Mouse (Mus musculus) forebrain, embryonic 11.5 days (tissue): ENCODE results near the gene Tulp2. TPM values are rescaled to one million over a fixed set of nuclear protein-coding genes. Genes with fewer than 3 reads are reported as not detected.
A peak's percentile ranks its signal among the peaks of the same experiment; 100 is the strongest.

Experiments
- ATAC-seq: fragments of 200-750 bp; cut with Nextera tagmentation; replicated peaks from 2 replicates; pipeline ENCODE4 v1.8.0; 2017; ENCODE audit warnings: moderate TSS enrichment; ENCODE audit not compliant: low FRiP score
- DNase-seq: peaks from one replicate; pipeline ENCODE4 v3.0.0-alpha.2; 2017; ENCODE audit warnings: low spot score
- H3K27ac ChIP-seq: fragments of 300-500 bp; sonication (generic); 2 replicates; pipeline ENCODE4 v1.5.1; 2014; ENCODE audit warnings: low read depth, low read length
- H3K27me3 ChIP-seq: fragments of 300-500 bp; sonication (generic); 2 replicates; pipeline ENCODE4 v1.6.1; 2014; ENCODE audit warnings: mild to moderate bottlenecking, low read length, mixed read lengths; ENCODE audit not compliant: control insufficient read depth, insufficient read depth
- H3K36me3 ChIP-seq: fragments of 300-500 bp; sonication (generic); 2 replicates; pipeline ENCODE4 v1.6.1; 2014; ENCODE audit warnings: mild to moderate bottlenecking, low read length, moderate library complexity, mixed read lengths; ENCODE audit not compliant: control insufficient read depth, insufficient read depth
- H3K4me1 ChIP-seq: fragments of 300-500 bp; sonication (generic); replicated peaks from 2 replicates; pipeline ENCODE4 v1.6.1; 2014; ENCODE audit warnings: low read length, mixed read lengths; ENCODE audit not compliant: control insufficient read depth, insufficient read depth
- H3K4me2 ChIP-seq: fragments of 300-500 bp; sonication (generic); 2 replicates; pipeline ENCODE4 v1.6.1; 2014; ENCODE audit warnings: low read depth, mild to moderate bottlenecking, low read length, moderate library complexity, mixed read lengths; ENCODE audit not compliant: severe bottlenecking
- H3K4me3 ChIP-seq: fragments of 300-500 bp; sonication (generic); 2 replicates; pipeline ENCODE4 v1.5.1; 2014; ENCODE audit warnings: low read depth, low read length
- H3K9ac ChIP-seq: fragments of 300-500 bp; sonication (generic); 2 replicates; pipeline ENCODE4 v1.6.1; 2014; ENCODE audit warnings: low read length
- H3K9me3 ChIP-seq: fragments of 300-500 bp; sonication (generic); 2 replicates; pipeline ENCODE4 v1.6.1; 2016; ENCODE audit warnings: low read length, mixed read lengths; ENCODE audit not compliant: control insufficient read depth
- WGBS: fragments of 180-500 bp; shearing (Covaris S2); extraction: QIAGEN DNeasy Blood & Tissue Kit; methylation state at CpG from one replicate; pipeline ENCODE4 v1.1.7; 2014; 5-methylcytosine and 5-hydroxymethylcytosine counted together
- polyA plus RNA-seq: library from polyadenylated mRNA; unstranded; fragments of >200 nt; fragmentation: Nextera tagmentation; extraction: Ambion mirVana; gene quantifications from 2 replicates; pipeline ENCODE4 v1.2.1, GENCODE M21; 2014

The Tulp2 gene
- polyA plus RNA-seq, result 0.13 and 0.29 TPM in 2 replicates

DNA sequence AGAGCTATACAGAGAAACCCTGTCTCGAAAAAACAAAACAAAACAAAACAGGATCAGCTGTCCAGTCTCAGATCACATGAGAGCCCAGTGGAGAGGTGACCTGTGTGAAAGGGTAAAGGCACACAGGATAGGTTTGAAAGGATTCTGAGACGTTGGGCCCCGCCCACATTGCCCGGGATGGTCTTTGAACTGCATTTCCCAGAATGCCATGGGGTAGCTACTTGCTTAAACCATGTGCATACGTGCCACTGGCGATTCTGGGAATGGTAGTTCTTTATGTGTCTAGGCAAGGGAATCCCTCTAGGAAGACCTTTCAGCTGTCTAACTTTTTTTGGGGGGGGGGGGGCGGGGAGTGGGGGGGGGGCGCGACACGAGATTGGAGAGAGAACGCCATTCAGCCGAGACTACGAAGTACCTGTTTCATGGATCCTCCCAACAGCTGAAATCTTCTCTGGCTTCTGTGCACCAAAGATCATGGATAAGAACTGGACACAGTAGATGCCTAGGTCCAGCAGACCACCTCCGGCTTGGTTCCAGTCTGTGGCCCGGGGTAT lies at the start of gene Tulp2:
Gene Tulp2, plus strand, starts transcription at position 504 of the 554 bp plus-strand sequence.
- ATAC-seq, result peak; percentile 76
- 53% methylated on average over 14 of the region's 15 CpGs for WGBS
- Histone ChIP-seq H3K36me3 (no peaks in the 10 kb centered on the region), H3K27me3 (no peaks in the 10 kb centered on the region), H3K9me3 (no peaks in the 10 kb centered on the region), H3K4me1 (no peaks in the 10 kb centered on the region), H3K9ac (no peak within 1 kb of the TSS), H3K4me3 (no peak within 1 kb of the TSS), H3K4me2 (no peak within 1 kb of the TSS), H3K27ac (no peak within 1 kb of the TSS)
- DNase-seq, result peak; percentile 65

DNA sequence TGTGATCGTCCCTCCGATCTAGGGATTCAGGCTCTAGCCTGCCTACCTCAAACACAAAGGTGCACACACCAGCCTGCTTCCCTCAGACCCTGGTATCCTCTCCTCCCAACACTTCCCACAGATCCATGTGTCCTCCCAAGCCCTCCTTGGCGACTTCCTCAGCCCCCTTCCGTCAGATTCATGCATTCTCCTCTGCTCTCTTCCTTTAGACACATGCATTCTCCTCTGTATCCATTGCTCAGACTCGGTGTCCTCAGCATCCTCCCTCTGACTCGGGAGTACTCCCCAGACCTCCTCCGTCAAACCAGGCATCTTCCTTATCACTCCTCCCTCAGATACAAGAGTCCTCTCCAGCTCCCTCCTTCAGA lies 47.9 kb upstream of the Tulp2 start:
- peak overlapping the region; percentile 77 for H3K4me2 ChIP-seq
- ATAC-seq (no peak), DNase-seq (no peak)
- peak overlapping the region; percentile 86 for H3K9ac ChIP-seq
- peak overlapping the region; percentile 89 for H3K4me3 ChIP-seq
- 0% methylated on average over 7 of the region's 7 CpGs for WGBS
- H3K27me3 ChIP-seq, result no peaks in the 10 kb centered on the region
- peaks cover 16% of the 10 kb centered on the region for H3K4me1 ChIP-seq
- H3K36me3 ChIP-seq, result peaks cover 1% of the 10 kb centered on the region; the same call in 1 of the 2 replicates
- peak overlapping the region; percentile 85; the same call in 1 of the 2 replicates for H3K27ac ChIP-seq
- H3K9me3 ChIP-seq, result no peaks in the 10 kb centered on the region

DNA sequence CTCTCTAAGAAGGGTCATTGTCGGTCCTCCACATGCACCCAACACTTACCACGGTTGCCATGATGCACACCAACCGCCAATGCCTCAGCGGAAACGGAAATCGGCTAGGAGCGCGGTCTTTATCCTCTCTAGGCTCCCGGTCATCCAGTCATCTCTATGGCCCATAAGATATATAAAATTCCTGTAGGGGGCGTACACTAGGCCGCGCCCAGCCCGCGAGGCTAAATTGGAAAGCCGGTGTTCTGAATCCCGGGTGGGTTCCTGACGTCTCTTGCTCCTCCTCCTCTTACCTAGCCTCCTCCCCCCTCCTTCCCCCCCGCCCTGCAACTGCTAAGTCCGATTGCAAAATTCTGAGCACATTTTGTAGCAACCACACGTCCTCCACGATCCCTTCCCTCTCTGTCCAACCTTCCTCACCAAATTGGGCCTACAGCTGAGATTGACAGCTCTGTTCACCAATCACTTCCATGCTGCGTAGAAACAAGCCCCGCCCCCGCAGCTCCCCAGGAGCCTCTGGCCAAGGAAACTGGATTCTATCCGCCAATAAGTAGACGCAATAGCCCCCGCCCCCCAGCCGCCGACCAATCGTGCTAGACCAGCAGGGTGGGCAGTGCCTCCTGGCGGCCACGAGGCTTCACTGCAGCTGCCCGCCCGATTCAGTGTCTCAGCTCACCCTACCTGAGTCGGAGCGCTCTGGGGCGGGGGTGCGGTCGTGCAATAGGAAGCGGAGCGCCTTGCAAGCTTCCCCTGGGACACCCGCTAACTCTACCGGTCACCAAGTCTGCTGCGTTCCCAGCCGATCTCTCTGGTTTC lies 47.3 kb upstream of the Tulp2 start, which contains the start of gene Gys1:
Gene Gys1, plus strand, starts transcription at position 642 of the 813 bp plus-strand sequence.
- H3K9me3 ChIP-seq, result no peaks in the 10 kb centered on the region
- no peaks in the 10 kb centered on the region; the same call in 1 of the 2 replicates for H3K36me3 ChIP-seq
- ATAC-seq, result peak; percentile 97
- under 1% methylated on average over 44 of the region's 45 CpGs for WGBS
- no peaks in the 10 kb centered on the region for H3K27me3 ChIP-seq
- peak within 1 kb of the TSS; percentile 89 for H3K4me3 ChIP-seq
- H3K4me2 ChIP-seq, result peak within 1 kb of the TSS; percentile 77
- peaks cover 16% of the 10 kb centered on the region for H3K4me1 ChIP-seq
- H3K27ac ChIP-seq, result peak within 1 kb of the TSS; percentile 85
- peak within 1 kb of the TSS; percentile 86 for H3K9ac ChIP-seq
- DNase-seq, result peak; percentile 100

DNA sequence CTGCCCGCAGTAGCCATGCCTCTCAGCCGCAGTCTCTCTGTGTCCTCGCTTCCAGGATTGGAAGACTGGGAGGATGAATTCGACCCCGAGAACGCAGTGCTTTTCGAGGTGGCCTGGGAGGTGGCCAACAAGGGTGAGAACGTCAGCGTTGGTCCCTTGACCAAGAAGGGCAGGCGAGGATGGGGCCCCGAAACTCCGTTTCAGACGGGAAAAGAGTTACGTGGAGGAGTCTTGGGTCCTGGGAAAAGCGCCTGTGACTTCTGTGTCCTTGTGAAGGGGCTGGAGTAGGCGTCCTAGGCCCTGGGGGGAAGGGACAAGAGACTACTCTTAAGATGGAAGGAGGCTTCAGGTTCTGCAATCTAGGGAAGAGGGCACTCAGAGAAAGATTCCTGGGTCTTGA lies 46.6 kb upstream of the Tulp2 start:
- ATAC-seq, result no peak
- WGBS, result 2% methylated on average over 16 of the region's 16 CpGs
- no peak overlapping the region for H3K27ac ChIP-seq

DNA sequence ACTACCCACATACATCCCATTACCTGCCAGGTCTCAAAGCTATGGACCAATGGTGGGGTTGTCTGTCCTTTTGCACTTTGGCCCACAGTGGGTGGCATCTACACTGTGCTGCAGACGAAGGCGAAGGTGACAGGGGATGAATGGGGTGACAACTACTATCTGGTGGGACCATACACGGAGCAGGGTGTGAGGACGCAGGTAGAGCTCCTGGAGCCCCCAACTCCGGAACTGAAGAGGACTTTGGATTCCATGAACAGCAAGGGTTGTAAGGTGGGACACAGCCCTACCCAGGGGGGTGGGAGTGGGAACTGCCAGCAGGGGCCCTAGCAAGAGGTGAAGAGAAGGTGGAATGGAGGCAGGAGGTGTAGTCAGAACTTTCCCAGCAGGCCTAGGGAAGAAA lies 45.2 kb upstream of the Tulp2 start:
- no peaks in the 10 kb centered on the region for H3K27me3 ChIP-seq
- H3K36me3 ChIP-seq, result no peaks in the 10 kb centered on the region
- H3K4me2 ChIP-seq, result no peak overlapping the region
- no peaks in the 10 kb centered on the region for H3K9me3 ChIP-seq
- ATAC-seq (no peak), DNase-seq (no peak)
- H3K4me3 ChIP-seq, result no peak overlapping the region
- no peak overlapping the region for H3K9ac ChIP-seq
- H3K27ac ChIP-seq, result no peak overlapping the region
- H3K4me1 ChIP-seq, result peaks cover 16% of the 10 kb centered on the region
- 89% methylated on average over 5 of the region's 5 CpGs for WGBS

More for the DNA sequence above, 46.6 kb upstream of the Tulp2 start:
- H3K36me3 ChIP-seq, result no peaks in the 10 kb centered on the region; the same call in 1 of the 2 replicates
- H3K27me3 ChIP-seq, result no peaks in the 10 kb centered on the region
- H3K4me1 ChIP-seq, result peaks cover 16% of the 10 kb centered on the region
- H3K4me2 ChIP-seq, result peak overlapping the region; percentile 69
- H3K9ac ChIP-seq, result peak overlapping the region; percentile 78
- no peaks in the 10 kb centered on the region for H3K9me3 ChIP-seq
- peak overlapping the region; percentile 89 for H3K4me3 ChIP-seq
- DNase-seq, result no peak

DNA sequence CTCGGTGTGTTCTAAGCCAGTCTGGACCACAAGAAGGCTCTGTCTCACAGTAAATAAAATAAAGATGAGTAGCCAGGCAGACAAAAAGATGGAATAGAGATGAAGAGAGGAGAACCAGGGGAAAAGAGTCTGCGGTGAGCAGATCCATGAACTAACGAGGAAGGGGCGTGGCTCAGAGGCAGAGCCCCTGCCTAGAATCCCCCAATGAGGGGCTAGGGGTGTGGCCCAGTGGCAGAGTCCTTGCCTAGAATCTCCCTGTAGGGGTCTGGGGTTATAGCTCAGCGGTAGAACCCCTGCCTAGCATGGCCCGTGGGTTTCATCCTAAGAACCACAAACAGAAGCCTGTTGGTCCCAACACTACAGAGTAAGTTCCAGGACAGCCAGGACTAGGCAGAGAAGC lies 44.6 kb upstream of the Tulp2 start:
- Histone ChIP-seq H3K9ac (no peak overlapping the region), H3K4me3 (no peak overlapping the region), H3K4me1 (peaks cover 16% of the 10 kb centered on the region), H3K9me3 (no peaks in the 10 kb centered on the region), H3K36me3 (no peaks in the 10 kb centered on the region), H3K27me3 (no peaks in the 10 kb centered on the region), H3K4me2 (no peak overlapping the region), H3K27ac (no peak overlapping the region)
- DNase-seq, result no peak
- 23% methylated on average over 6 of the region's 6 CpGs for WGBS
- ATAC-seq, result no peak

DNA sequence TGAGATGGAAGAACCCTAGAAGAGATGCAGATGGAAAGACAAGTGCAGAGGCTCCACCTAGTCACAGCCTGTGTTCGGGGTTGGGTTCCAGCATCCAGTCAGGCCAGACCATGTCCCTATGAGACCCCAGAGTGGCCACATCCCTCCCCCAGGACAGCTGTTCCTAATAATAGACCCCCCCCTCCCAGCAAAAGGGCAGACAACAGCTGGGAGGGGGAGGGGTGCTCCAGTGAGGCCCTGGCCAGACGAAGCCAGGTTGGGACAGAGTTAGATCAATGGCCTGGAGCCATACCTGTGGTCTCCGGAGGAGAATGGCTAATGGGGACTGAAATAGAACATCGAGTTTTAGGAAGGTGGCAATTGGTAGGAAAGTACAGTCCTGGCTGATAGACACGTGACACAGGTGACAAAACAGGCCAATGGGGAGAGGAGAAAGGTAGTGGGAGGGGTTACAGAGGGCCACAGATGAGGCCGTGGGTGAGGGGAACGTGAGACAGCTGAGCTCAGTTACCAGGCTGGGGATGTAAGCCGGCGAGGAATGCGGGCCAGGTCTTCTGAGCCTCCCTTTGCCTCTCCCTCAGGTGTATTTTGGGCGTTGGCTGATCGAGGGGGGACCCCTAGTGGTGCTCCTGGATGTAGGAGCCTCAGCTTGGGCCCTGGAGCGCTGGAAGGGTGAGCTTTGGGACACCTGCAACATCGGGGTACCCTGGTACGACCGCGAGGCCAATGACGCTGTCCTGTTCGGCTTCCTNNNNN lies 44.0 kb upstream of the Tulp2 start, which contains the start of gene Ruvbl2:
Gene Ruvbl2, minus strand, starts transcription at position 576 of the 756 bp plus-strand sequence.
- peaks cover 16% of the 10 kb centered on the region for H3K4me1 ChIP-seq
- H3K9me3 ChIP-seq, result no peaks in the 10 kb centered on the region
- H3K4me2 ChIP-seq, result no peak within 1 kb of the TSS
- no peaks in the 10 kb centered on the region for H3K36me3 ChIP-seq
- H3K27me3 ChIP-seq, result no peaks in the 10 kb centered on the region
- H3K9ac ChIP-seq, result no peak within 1 kb of the TSS
- H3K27ac ChIP-seq, result no peak within 1 kb of the TSS
- DNase-seq (no peak), ATAC-seq (no peak)
- H3K4me3 ChIP-seq, result no peak within 1 kb of the TSS
- 15% methylated on average over 19 of the region's 19 CpGs for WGBS
